Mouse (Mus musculus) MEL (cell line): ENCODE results near the gene Sptbn4.

Experiments
- CTCF ChIP-seq, 3 experiments: IDR thresholded peaks in 2 of 3; conservative IDR thresholded peaks in 1 of 3; 2 replicates each; pipeline ENCODE4 v1.5.1; 2011 to 2012; ENCODE audit warnings: low read length in 3 of 3, low read depth in 2 of 3, mild to moderate bottlenecking in 2 of 3, improper control_type of control experiment in 1 of 3, inconsistent platforms in 1 of 3, mixed read lengths in 1 of 3, moderate library complexity in 1 of 3; ENCODE audit not compliant: control insufficient read depth in 1 of 3, insufficient read depth in 1 of 3, poor library complexity in 1 of 3, severe bottlenecking in 1 of 3
- E2F4 ChIP-seq: IDR thresholded peaks from 2 replicates; pipeline ENCODE4 v1.6.1; 2011; ENCODE audit warnings: low read depth, low read length, improper control_type of control experiment, borderline replicate concordance
- ELF1 ChIP-seq: IDR thresholded peaks from 2 replicates; pipeline ENCODE4 v1.6.1; 2014; ENCODE audit warnings: low read depth, mild to moderate bottlenecking, inconsistent platforms, low read length, improper control_type of control experiment, moderate library complexity
- POLR2A ChIP-seq, 2 experiments: IDR thresholded peaks; 2 replicates each; pipeline ENCODE4 v1.6.1; 2011 to 2012; ENCODE audit warnings: low read length in 2 of 2, mild to moderate bottlenecking in 2 of 2, control low read depth in 1 of 2, improper control_type of control experiment in 1 of 2, low read depth in 1 of 2, moderate library complexity in 1 of 2; ENCODE audit not compliant: control insufficient read depth in 1 of 2, insufficient read depth in 1 of 2, poor library complexity in 1 of 2
- TAL1 ChIP-seq: IDR thresholded peaks from 2 replicates; pipeline ENCODE4 v1.6.1; 2012; ENCODE audit warnings: mild to moderate bottlenecking, inconsistent platforms, low read length, moderate library complexity, mixed read lengths
- TCF12 ChIP-seq: IDR thresholded peaks from 2 replicates; pipeline ENCODE4 v1.6.1; 2014; ENCODE audit warnings: low read depth, mild to moderate bottlenecking, inconsistent platforms, low read length, improper control_type of control experiment, moderate library complexity
- USF1 ChIP-seq: IDR thresholded peaks from 2 replicates; pipeline ENCODE4 v1.6.1; 2014; ENCODE audit warnings: low read depth, mild to moderate bottlenecking, inconsistent platforms, low read length, improper control_type of control experiment, moderate library complexity

- TF ChIP-seq POLR2A (IDR thresholded peaks at IDR 0.05; ENCODE audit: control insufficient read depth in 1 of 2, insufficient read depth in 1 of 2, low read depth in 1 of 2, low read length in 2 of 2, poor library complexity in 1 of 2), result no peak
- TF ChIP-seq TCF12, result no peak
- TF ChIP-seq ELF1, result no peak
- no peak for TF ChIP-seq USF1
- TF ChIP-seq CTCF (IDR thresholded peaks at IDR 0.05 in 2 of 3, conservative IDR thresholded peaks at IDR 0.05 in 1 of 3; ENCODE audit: control insufficient read depth in 1 of 3, insufficient read depth in 1 of 3, low read depth in 2 of 3, low read length in 3 of 3, poor library complexity in 1 of 3, severe bottlenecking in 1 of 3), result no peak
- TF ChIP-seq TAL1, result no peak
- TF ChIP-seq E2F4, result no peak
These were observed 137.7 kb downstream of the Sptbn4 start for GRCm38 (mm10) chr7:27309832-27310231.
